Mouse (Mus musculus): ENCODE measurements around the gene Pdzd4. TPM values are rescaled to one million over a fixed set of nuclear protein-coding genes. Genes with fewer than 3 reads are reported as not detected.

Pdzd4 gene
- polyA plus RNA-seq, 1 experiment: 8.9 TPM

GRCm38 (mm10) chrX:73788501-73788900 is 36.3 kb downstream of the Pdzd4 start:
- H3K27ac ChIP-seq (ENCODE audit: insufficient read depth, low read length): no peak overlapping the region
- H3K4me3 ChIP-seq (ENCODE audit: insufficient read depth, low read length): peak overlapping the region; percentile 89
- H3K4me1 ChIP-seq (ENCODE audit: control insufficient read depth, insufficient read depth, low read length): no peaks in the 10 kb centered on the region
- TF ChIP-seq CTCF (IDR thresholded peaks at IDR 0.05; ENCODE audit: borderline replicate concordance, insufficient read depth, low read length) (no peak), POLR2A (IDR thresholded peaks at IDR 0.05; ENCODE audit: low read depth, low read length) (no peak)

GRCm38 (mm10) chrX:73787225-73787558 is 37.6 kb downstream of the Pdzd4 start:
- TF ChIP-seq POLR2A (IDR thresholded peaks at IDR 0.05; ENCODE audit: low read depth, low read length) (no peak), CTCF (IDR thresholded peaks at IDR 0.05; ENCODE audit: borderline replicate concordance, insufficient read depth, low read length) (no peak)
- Histone ChIP-seq H3K4me1 (ENCODE audit: control insufficient read depth, insufficient read depth, low read length) (no peaks in the 10 kb centered on the region), H3K4me3 (ENCODE audit: insufficient read depth, low read length) (peak overlapping the region; percentile 89)

GRCm38 (mm10) chrX:73786364-73787224 is 38.2 kb downstream of the Pdzd4 start, which contains the start of the genes Idh3g and Ssr4:
Gene Idh3g, minus strand, starts transcription at chrX:73786897.
Gene Ssr4, plus strand, starts transcription at chrX:73787028.
- TF ChIP-seq POLR2A (IDR thresholded peaks at IDR 0.05; ENCODE audit: low read depth, low read length) (peak; percentile 83), CTCF (IDR thresholded peaks at IDR 0.05; ENCODE audit: borderline replicate concordance, insufficient read depth, low read length) (peak; percentile 36; the same call in 1 of the 2 replicates)
- H3K4me3 ChIP-seq (ENCODE audit: insufficient read depth, low read length): peak within 1 kb of the TSS; percentile 89
- no peaks in the 10 kb centered on the region for H3K4me1 ChIP-seq (ENCODE audit: control insufficient read depth, insufficient read depth, low read length)
- H3K27ac ChIP-seq (ENCODE audit: insufficient read depth, low read length): peak within 1 kb of the TSS; percentile 67

More at GRCm38 (mm10) chrX:73787225-73787558, 37.6 kb downstream of the Pdzd4 start:
- H3K27ac ChIP-seq (ENCODE audit: insufficient read depth, low read length): peak overlapping the region; percentile 19; the same call in 1 of the 2 replicates

GRCm38 (mm10) chrX:73785666-73786065 is 39.1 kb downstream of the Pdzd4 start:
- H3K27ac ChIP-seq (ENCODE audit: insufficient read depth, low read length): 0 out of 2 replicates have a peak overlapping the region, but pooled peaks have one; percentile 63
- peak overlapping the region; percentile 62 for H3K4me3 ChIP-seq (ENCODE audit: insufficient read depth, low read length)
- no peak for TF ChIP-seq POLR2A (IDR thresholded peaks at IDR 0.05; ENCODE audit: low read depth, low read length)
- TF ChIP-seq CTCF (IDR thresholded peaks at IDR 0.05; ENCODE audit: borderline replicate concordance, insufficient read depth, low read length): no peak
- H3K4me1 ChIP-seq (ENCODE audit: control insufficient read depth, insufficient read depth, low read length): no peaks in the 10 kb centered on the region

- no peak overlapping the region for H3K4me3 ChIP-seq (ENCODE audit: insufficient read depth, low read length)
- no peak for TF ChIP-seq CTCF (IDR thresholded peaks at IDR 0.05; ENCODE audit: borderline replicate concordance, insufficient read depth, low read length)
- no peak for TF ChIP-seq POLR2A (IDR thresholded peaks at IDR 0.05; ENCODE audit: low read depth, low read length)
- no peak overlapping the region for H3K27ac ChIP-seq (ENCODE audit: insufficient read depth, low read length)
- no peaks in the 10 kb centered on the region for H3K4me1 ChIP-seq (ENCODE audit: control insufficient read depth, insufficient read depth, low read length)
Measured at GRCm38 (mm10) chrX:73782227-73782626, 42.5 kb downstream of the Pdzd4 start.

GRCm38 (mm10) chrX:73774802-73775483 is 49.8 kb downstream of the Pdzd4 start:
- Histone ChIP-seq H3K4me1 (ENCODE audit: control insufficient read depth, insufficient read depth, low read length) (no peaks in the 10 kb centered on the region), H3K27ac (ENCODE audit: insufficient read depth, low read length) (no peak overlapping the region), H3K4me3 (ENCODE audit: insufficient read depth, low read length) (no peak overlapping the region)
- no peak for TF ChIP-seq CTCF (IDR thresholded peaks at IDR 0.05; ENCODE audit: borderline replicate concordance, insufficient read depth, low read length)
- TF ChIP-seq POLR2A (IDR thresholded peaks at IDR 0.05; ENCODE audit: low read depth, low read length): no peak

GRCm38 (mm10) chrX:73774168-73774760 is 50.5 kb downstream of the Pdzd4 start, which contains the start of gene Srpk3:
Gene Srpk3, plus strand, starts transcription at chrX:73774405.
- H3K4me1 ChIP-seq (ENCODE audit: control insufficient read depth, insufficient read depth, low read length): no peaks in the 10 kb centered on the region
- no peak within 1 kb of the TSS for H3K4me3 ChIP-seq (ENCODE audit: insufficient read depth, low read length)
- TF ChIP-seq POLR2A (IDR thresholded peaks at IDR 0.05; ENCODE audit: low read depth, low read length) (no peak), CTCF (IDR thresholded peaks at IDR 0.05; ENCODE audit: borderline replicate concordance, insufficient read depth, low read length) (no peak)
- no peak within 1 kb of the TSS for H3K27ac ChIP-seq (ENCODE audit: insufficient read depth, low read length)

- Histone ChIP-seq H3K4me1 (ENCODE audit: control insufficient read depth, insufficient read depth, low read length) (no peaks in the 10 kb centered on the region), H3K27ac (ENCODE audit: insufficient read depth, low read length) (no peak overlapping the region), H3K4me3 (ENCODE audit: insufficient read depth, low read length) (no peak overlapping the region)
- TF ChIP-seq CTCF (IDR thresholded peaks at IDR 0.05; ENCODE audit: borderline replicate concordance, insufficient read depth, low read length): peak; percentile 44; the same call in 1 of the 2 replicates
- TF ChIP-seq POLR2A (IDR thresholded peaks at IDR 0.05; ENCODE audit: low read depth, low read length): no peak
Measured at GRCm38 (mm10) chrX:73767267-73767666, 57.5 kb downstream of the Pdzd4 start.

- Histone ChIP-seq H3K4me1 (ENCODE audit: control insufficient read depth, insufficient read depth, low read length) (no peaks in the 10 kb centered on the region), H3K27ac (ENCODE audit: insufficient read depth, low read length) (no peak overlapping the region), H3K4me3 (ENCODE audit: insufficient read depth, low read length) (no peak overlapping the region)
- TF ChIP-seq CTCF (IDR thresholded peaks at IDR 0.05; ENCODE audit: borderline replicate concordance, insufficient read depth, low read length) (no peak), POLR2A (IDR thresholded peaks at IDR 0.05; ENCODE audit: low read depth, low read length) (no peak)
Measured at GRCm38 (mm10) chrX:73765311-73765710, 59.5 kb downstream of the Pdzd4 start.

All from embryonic fibroblast, embryonic 13.5 days (primary cell).